ENCODE assay signal across 30 mouse cellular contexts in genomic region chr7:131575246-131575645, GRCm38 (mm10). TPM values are rescaled to one million over a fixed set of nuclear protein-coding genes. Genes with fewer than 3 reads are reported as not detected.
DNase-seq lines count a peak whose midpoint lies in the region; ATAC-seq and TF ChIP-seq lines count a peak whose summit lies in the region.
"Had no signal": no experiment of that assay in that cellular context is flagged by ENCODE, and none has a peak within 500 bp of the region (broad histone marks: within the 10 kb centered on the region; RNA-seq: fewer than 3 reads in every experiment).

No protein-coding gene starts in this region.

- no peak overlapping the region for H3K27ac ChIP-seq in forebrain, postnatal 0 days (ENCODE audit: low read depth, low read length)
- H3K27ac ChIP-seq in forebrain, embryonic 16.5 days (ENCODE audit: low read length): no peak overlapping the region
- no peak overlapping the region for H3K27ac ChIP-seq in left cerebral cortex, adult 2 months
- H3K27ac ChIP-seq: forebrain, embryonic 12.5 days; forebrain, embryonic 15.5 days; heart, embryonic 15.5 days; hindbrain, embryonic 10.5 days; hindbrain, embryonic 14.5 days had no signal

- peaks cover 27% of the 10 kb centered on the region; the same call in 1 of the 2 replicates for H3K36me3 ChIP-seq in forebrain, postnatal 0 days (ENCODE audit: insufficient read depth)
- H3K36me3 ChIP-seq in forebrain, embryonic 16.5 days (ENCODE audit: control insufficient read depth, insufficient read depth): peaks cover 10% of the 10 kb centered on the region

- intact Hi-C loops in left cerebral cortex, adult 2 months (cut with DNase I): loop anchor here (10.0 kb wide), 2 partner anchors 170 to 310 kb away; no protein-coding TSS in a partner anchor
- intact Hi-C loops in left cerebral cortex, postnatal 4 days (cut with DNase I): no loop called here

- no peak for DNase-seq in forebrain, postnatal 0 days
- no peak for DNase-seq in left cerebral cortex, adult 2 months (ENCODE audit: extremely low spot score in 1 of 2, low spot score in 2 of 2)
- DNase-seq in left cerebral cortex, postnatal 4 days: no peak
- peak; percentile 21 for DNase-seq in ZHBTc4 (ENCODE audit: low read depth, low spot score)
- no peak for DNase-seq in frontal cortex, adult 2 months (ENCODE audit: extremely low spot score in 1 of 2, low spot score in 1 of 2)
- DNase-seq: adrenal gland, adult 8-10 months; adrenal gland, postnatal 25 days; B cell, adult 2 months; cerebellum, adult 11-12 months; cerebellum, adult 8-10 months; cerebellum, postnatal 36 days; gastrocnemius, postnatal 25 days; heart, adult 18-20 months; heart, postnatal 10 days; heart, postnatal 36 days had no signal

- H3K4me2 ChIP-seq in forebrain, postnatal 0 days (ENCODE audit: low read depth): no peak overlapping the region
- H3K4me2 ChIP-seq in forebrain, embryonic 16.5 days (ENCODE audit: low read length): no peak overlapping the region
- H3K4me2 ChIP-seq: forebrain, embryonic 12.5 days; forebrain, embryonic 15.5 days; heart, embryonic 12.5 days; heart, embryonic 15.5 days; hindbrain, embryonic 14.5 days had no signal

- H3K9me3 ChIP-seq in forebrain, postnatal 0 days (ENCODE audit: low read length): no peaks in the 10 kb centered on the region
- H3K9me3 ChIP-seq in forebrain, embryonic 16.5 days (ENCODE audit: control insufficient read depth, low read length): no peaks in the 10 kb centered on the region
- H3K9me3 ChIP-seq: forebrain, embryonic 12.5 days; forebrain, embryonic 15.5 days; G1E; heart, embryonic 12.5 days; heart, embryonic 15.5 days; hindbrain, embryonic 10.5 days had no signal

- no peak overlapping the region for H3K4me3 ChIP-seq in forebrain, postnatal 0 days (ENCODE audit: low read depth, low read length)
- H3K4me3 ChIP-seq in forebrain, embryonic 16.5 days (replicated peaks; ENCODE audit: low read length): no peak overlapping the region
- H3K4me3 ChIP-seq in left cerebral cortex, adult 2 months: no peak overlapping the region
- H3K4me3 ChIP-seq: forebrain, embryonic 12.5 days; forebrain, embryonic 15.5 days; heart, embryonic 12.5 days; heart, embryonic 15.5 days; hindbrain, embryonic 10.5 days had no signal

- TF ChIP-seq CTCF in forebrain, postnatal 0 days (IDR thresholded peaks at IDR 0.05; ENCODE audit: low read depth): peak; percentile 30
- peak; percentile 39 for TF ChIP-seq CTCF in left cerebral cortex, adult 2 months (IDR thresholded peaks at IDR 0.05)

- H3K4me1 ChIP-seq in forebrain, postnatal 0 days (ENCODE audit: insufficient read depth): no peaks in the 10 kb centered on the region
- no peaks in the 10 kb centered on the region for H3K4me1 ChIP-seq in forebrain, embryonic 16.5 days (replicated peaks; ENCODE audit: control insufficient read depth, insufficient read depth, low read length)
- H3K4me1 ChIP-seq: forebrain, embryonic 12.5 days; forebrain, embryonic 15.5 days; heart, embryonic 12.5 days; heart, embryonic 15.5 days; hindbrain, embryonic 10.5 days had no signal

- H3K9ac ChIP-seq in forebrain, postnatal 0 days: no peak overlapping the region
- H3K9ac ChIP-seq in forebrain, embryonic 16.5 days (replicated peaks; ENCODE audit: low read depth, low read length): no peak overlapping the region
- H3K9ac ChIP-seq: forebrain, embryonic 12.5 days; forebrain, embryonic 15.5 days; heart, embryonic 12.5 days; heart, embryonic 15.5 days; hindbrain, embryonic 14.5 days had no signal

- no peak for ATAC-seq in forebrain, postnatal 0 days
- ATAC-seq in forebrain, embryonic 16.5 days: no peak
- ATAC-seq: activated CD4-positive, CD25-positive, alpha-beta regulatory T cell, adult 4 months; forebrain, embryonic 15.5 days; intestine, postnatal 0 days; Patski had no signal

- H3K27me3 ChIP-seq in forebrain, postnatal 0 days (ENCODE audit: insufficient read depth, low read length): no peaks in the 10 kb centered on the region
- H3K27me3 ChIP-seq in forebrain, embryonic 16.5 days (replicated peaks; ENCODE audit: control insufficient read depth, insufficient read depth, low read length): 0 out of 2 replicates have a peak, but pooled peaks cover 2% of the 10 kb centered on the region
- H3K27me3 ChIP-seq: CH12.LX; heart, embryonic 12.5 days; heart, embryonic 15.5 days; Patski had no signal

- 83% methylated on average over 6 of the region's 6 CpGs for WGBS in forebrain, postnatal 0 days
- 82% methylated on average over 6 of the region's 6 CpGs for WGBS in forebrain, embryonic 16.5 days

RNA-seq across cellular contexts. Expression of gene Bub3, which starts 15.2 kb away (rescaled TPM):
- 92.5 and 95.3 TPM in 2 replicates for total RNA-seq in forebrain, postnatal 0 days (2014; rRNA removed)
- 118 and 124 TPM in 2 replicates for polyA plus RNA-seq in forebrain, postnatal 0 days (2015; fragmentation: Nextera tagmentation; extraction: Ambion mirVana)
- polyA plus RNA-seq in forebrain, embryonic 16.5 days (2015; fragmentation: Nextera tagmentation; extraction: Ambion mirVana): 186 and 188 TPM in 2 replicates
- 10 to 100 TPM; 59.6 to 62.2 TPM for total RNA-seq in left cerebral cortex, adult 2 months (2021)
- 10 to 100 TPM; 56.6 to 59.5 TPM for total RNA-seq in left cerebral cortex, postnatal 4 days (2021)
- 75.0 and 75.8 TPM in 2 replicates for polyA plus RNA-seq in frontal cortex, adult 2 months (2012; rRNA removed)

RNA-seq across cellular contexts. Expression of gene Hmx2, which starts 26.7 kb away (rescaled TPM):
- 1.1 and 1.3 TPM in 2 replicates for total RNA-seq in forebrain, postnatal 0 days (2014; rRNA removed)
- 0.11 and 0.45 TPM in 2 replicates for polyA plus RNA-seq in forebrain, postnatal 0 days (2015; fragmentation: Nextera tagmentation; extraction: Ambion mirVana)
- 0.20 and 0.91 TPM in 2 replicates for polyA plus RNA-seq in forebrain, embryonic 16.5 days (2015; fragmentation: Nextera tagmentation; extraction: Ambion mirVana)
- total RNA-seq in left cerebral cortex, adult 2 months (2021): not detected
- total RNA-seq in left cerebral cortex, postnatal 4 days (2021): not detected
- not detected in 2 replicates for polyA plus RNA-seq in frontal cortex, adult 2 months (2012; rRNA removed)
- total RNA-seq: adrenal gland, adult 8-10 months; adrenal gland, postnatal 25 days; gastrocnemius, adult 8-10 months; gastrocnemius, postnatal 25 days; heart, adult 18-20 months; heart, postnatal 10 days; heart, postnatal 36 days had no signal
- polyA plus RNA-seq: gonadal fat pad, adult 2 months; heart, embryonic 12.5 days; heart, embryonic 15.5 days had no signal

RNA-seq across cellular contexts. Expression of gene Hmx3, which starts 32.6 kb away (rescaled TPM):
- total RNA-seq in forebrain, postnatal 0 days (2014; rRNA removed): 0.38 and 1.6 TPM in 2 replicates
- 0.62 TPM in 1 of 2 replicates, not detected in the other for polyA plus RNA-seq in forebrain, postnatal 0 days (2015; fragmentation: Nextera tagmentation; extraction: Ambion mirVana)
- 0.16 and 0.52 TPM in 2 replicates for polyA plus RNA-seq in forebrain, embryonic 16.5 days (2015; fragmentation: Nextera tagmentation; extraction: Ambion mirVana)
- not detected for total RNA-seq in left cerebral cortex, adult 2 months (2021)
- total RNA-seq in left cerebral cortex, postnatal 4 days (2021): not detected
- not detected in 2 replicates for polyA plus RNA-seq in frontal cortex, adult 2 months (2012; rRNA removed)
- total RNA-seq: adrenal gland, adult 8-10 months; adrenal gland, postnatal 25 days; CH12.LX; G1E; gastrocnemius, adult 8-10 months; gastrocnemius, postnatal 25 days; heart, adult 18-20 months; heart, postnatal 10 days; heart, postnatal 36 days had no signal
- polyA plus RNA-seq: activated CD4-positive, CD25-positive, alpha-beta regulatory T cell, adult 4 months; embryonic facial prominence, embryonic 11.5 days; G1E; gonadal fat pad, adult 2 months; heart, embryonic 12.5 days; heart, embryonic 15.5 days had no signal
